Mouse (Mus musculus) hindbrain, postnatal 0 days (tissue): ENCODE data around the gene Ino80e. TPM values are rescaled to one million over a fixed set of nuclear protein-coding genes. Genes with fewer than 3 reads are reported as not detected.

Experiments used
- ATAC-seq: fragments of 200-750 bp; cut with Nextera tagmentation; 2 replicates; pipeline ENCODE4 v1.8.0; 2017; ENCODE audit warnings: mild to moderate bottlenecking, moderate TSS enrichment, moderate library complexity
- DNase-seq: peaks from one replicate; pipeline ENCODE4 v3.0.0-alpha.2; 2015; ENCODE audit warnings: low spot score
- H3K27ac ChIP-seq: fragments of 300-500 bp; sonication (generic); 2 replicates; pipeline ENCODE4 v1.5.1; 2014; ENCODE audit warnings: mild to moderate bottlenecking
- H3K27me3 ChIP-seq: fragments of 300-500 bp; sonication (generic); 2 replicates; pipeline ENCODE4 v1.6.1; 2014; ENCODE audit warnings: low read length, mixed read lengths; ENCODE audit not compliant: insufficient read depth
- H3K36me3 ChIP-seq: fragments of 300-500 bp; sonication (generic); 2 replicates; pipeline ENCODE4 v1.6.1; 2014; ENCODE audit warnings: low read length, mixed read lengths; ENCODE audit not compliant: insufficient read depth
- H3K4me1 ChIP-seq: fragments of 300-500 bp; sonication (generic); 2 replicates; pipeline ENCODE4 v1.6.1; 2014; ENCODE audit warnings: antibody characterized with exemption, low read length, mixed read lengths; ENCODE audit not compliant: insufficient read depth
- H3K4me2 ChIP-seq: fragments of 300-500 bp; sonication (generic); 2 replicates; pipeline ENCODE4 v1.6.1; 2014; ENCODE audit warnings: low read depth, mild to moderate bottlenecking, low read length, moderate library complexity, mixed read lengths
- H3K4me3 ChIP-seq: fragments of 300-500 bp; sonication (generic); 2 replicates; pipeline ENCODE4 v1.5.1; 2014; ENCODE audit warnings: low read length
- H3K9ac ChIP-seq: fragments of 300-500 bp; sonication (generic); replicated peaks from 2 replicates; pipeline ENCODE4 v1.6.1; 2014; ENCODE audit warnings: mild to moderate bottlenecking, low read length, moderate library complexity, mixed read lengths
- H3K9me3 ChIP-seq: fragments of 300-500 bp; sonication (generic); 2 replicates; pipeline ENCODE4 v1.6.1; 2016; ENCODE audit warnings: low read length, mixed read lengths
- CTCF ChIP-seq: IDR thresholded peaks from 2 replicates; pipeline ENCODE4 v1.5.1; 2016; ENCODE audit warnings: antibody characterized with exemption, control low read depth, low read depth
- WGBS: fragments of 180-500 bp; shearing (Covaris S2); extraction: QIAGEN DNeasy Blood & Tissue Kit; methylation state at CpG from one replicate; pipeline ENCODE4 v1.1.7; 2014; 5-methylcytosine and 5-hydroxymethylcytosine counted together
- polyA plus RNA-seq: library from polyadenylated mRNA; unstranded; fragments of >200 nt; fragmentation: Nextera tagmentation; extraction: Ambion mirVana; gene quantifications from 2 replicates; pipeline ENCODE4 v1.2.1, GENCODE M21; 2015
- total RNA-seq: library from RNA; depleted of rRNA; stranded (reverse); fragments of >200 nt; gene quantifications from 2 replicates; pipeline ENCODE4 v1.2.3, GENCODE M21; 2014

Gene Ino80e
- total and polyA plus RNA-seq, 2 experiments from 2014 or later, result 66.9 to 85.5 TPM

DNA sequence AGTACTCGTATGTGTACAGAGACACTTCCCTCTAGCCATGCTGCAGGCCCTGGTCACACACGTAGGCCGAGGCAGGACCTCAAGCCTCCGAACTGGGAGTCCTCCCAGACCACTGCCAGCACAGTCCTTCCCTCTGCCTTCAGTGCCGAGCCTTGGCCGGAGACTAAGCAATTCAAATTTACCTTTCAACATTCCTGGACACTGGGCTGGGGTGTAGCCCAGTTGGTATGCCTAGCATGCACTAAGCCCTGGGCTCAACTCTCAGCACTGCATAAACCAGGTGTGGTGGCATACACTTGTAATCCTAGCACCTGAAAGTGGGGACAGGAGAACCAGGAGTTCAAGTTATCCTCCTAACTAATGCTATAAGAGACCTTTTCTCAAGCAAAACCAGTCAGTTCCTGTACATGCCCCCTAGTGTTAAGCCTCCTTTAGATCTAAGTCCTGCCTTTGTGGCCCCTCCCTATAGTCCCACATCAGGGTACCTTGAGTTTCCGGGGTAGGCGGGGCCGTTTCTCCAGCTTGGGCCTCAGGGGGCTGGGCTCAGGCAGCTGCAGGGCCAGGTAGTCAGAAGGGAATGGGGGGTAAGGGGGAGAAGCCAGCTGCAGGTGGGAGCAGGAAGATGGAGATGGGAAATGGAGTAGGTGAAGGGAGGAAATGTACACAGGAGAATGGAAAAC, 5.3 kb downstream of the Ino80e start:
- Histone ChIP-seq H3K4me1 (no peaks in the 10 kb centered on the region; the same call in 1 of the 2 replicates), H3K27me3 (no peaks in the 10 kb centered on the region), H3K27ac (no peak overlapping the region), H3K4me2 (no peak overlapping the region), H3K36me3 (peaks cover 37% of the 10 kb centered on the region), H3K9ac (no peak overlapping the region), H3K4me3 (no peak overlapping the region), H3K9me3 (no peaks in the 10 kb centered on the region)
- WGBS, result 77% methylated on average over 9 of the region's 9 CpGs
- no peak for TF ChIP-seq CTCF
- ATAC-seq, result no peak
- DNase-seq, result no peak

- Histone ChIP-seq H3K36me3 (peaks cover 38% of the 10 kb centered on the region), H3K4me2 (no peak overlapping the region), H3K4me1 (no peaks in the 10 kb centered on the region), H3K27ac (peak overlapping the region; percentile 41; the same call in 1 of the 2 replicates), H3K4me3 (no peak overlapping the region), H3K27me3 (no peaks in the 10 kb centered on the region), H3K9me3 (no peaks in the 10 kb centered on the region), H3K9ac (no peak overlapping the region)
- ATAC-seq, result no peak
- WGBS, result 77% methylated on average over 3 of the region's 3 CpGs
- DNase-seq, result no peak
- no peak for TF ChIP-seq CTCF
Observed at GRCm38 (mm10) chr7:126855641-126856040, 6.5 kb downstream of the Ino80e start.

DNA sequence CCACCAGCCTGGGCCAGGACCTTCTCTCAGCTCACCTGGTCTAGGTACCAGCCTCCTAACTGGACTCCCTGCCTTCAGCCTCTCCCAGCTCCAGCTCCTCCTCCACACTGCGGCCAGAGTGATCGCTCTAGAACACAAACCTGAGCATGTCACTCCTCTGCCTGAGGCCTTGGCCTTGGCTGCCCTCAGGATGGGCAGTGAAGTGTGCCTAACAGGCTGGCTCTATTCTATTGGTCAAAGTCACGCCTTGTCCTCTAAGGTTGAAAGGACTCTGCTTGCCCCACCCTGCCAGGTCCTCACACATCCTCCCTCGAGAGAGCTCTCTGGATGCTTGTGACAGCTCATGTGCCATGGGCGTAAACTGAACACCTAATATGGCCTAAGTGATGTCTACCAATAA, 8.7 kb downstream of the Ino80e start:
- ATAC-seq, result no peak
- Histone ChIP-seq H3K4me3 (no peak overlapping the region), H3K27ac (no peak overlapping the region), H3K9me3 (no peaks in the 10 kb centered on the region), H3K36me3 (peaks cover 38% of the 10 kb centered on the region), H3K9ac (no peak overlapping the region), H3K4me2 (no peak overlapping the region), H3K27me3 (no peaks in the 10 kb centered on the region), H3K4me1 (peaks cover 8% of the 10 kb centered on the region; the same call in 1 of the 2 replicates)
- no peak for TF ChIP-seq CTCF
- WGBS, result 81% methylated on average over 5 of the region's 5 CpGs
- no peak for DNase-seq

DNA sequence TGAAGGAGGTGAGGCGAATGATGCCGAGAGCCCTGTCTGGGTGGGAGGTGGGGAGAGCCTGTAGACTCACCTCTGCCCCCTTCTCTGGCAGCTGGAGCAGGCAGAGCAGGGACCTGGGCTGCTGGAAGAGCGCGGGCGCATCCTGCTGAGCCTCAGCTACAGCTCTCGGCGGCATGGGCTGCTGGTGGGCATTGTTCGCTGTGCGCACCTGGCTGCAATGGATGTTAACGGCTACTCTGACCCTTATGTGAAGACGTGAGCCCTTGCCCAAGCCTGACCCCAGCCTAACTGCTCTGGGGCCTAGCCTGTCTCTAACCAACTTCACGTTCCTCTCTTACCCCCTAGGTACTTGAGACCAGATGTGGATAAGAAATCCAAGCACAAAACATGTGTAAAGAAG, 11.0 kb downstream of the Ino80e start:
- no peaks in the 10 kb centered on the region for H3K9me3 ChIP-seq
- H3K4me2 ChIP-seq, result no peak overlapping the region
- peaks cover 24% of the 10 kb centered on the region for H3K36me3 ChIP-seq
- H3K27ac ChIP-seq, result no peak overlapping the region
- TF ChIP-seq CTCF, result no peak
- ATAC-seq, result no peak
- H3K9ac ChIP-seq, result no peak overlapping the region
- no peak for DNase-seq
- no peak overlapping the region for H3K4me3 ChIP-seq
- WGBS, result 41% methylated on average over 12 of the region's 12 CpGs
- no peaks in the 10 kb centered on the region for H3K27me3 ChIP-seq
- H3K4me1 ChIP-seq, result peaks cover 13% of the 10 kb centered on the region; the same call in 1 of the 2 replicates

DNA sequence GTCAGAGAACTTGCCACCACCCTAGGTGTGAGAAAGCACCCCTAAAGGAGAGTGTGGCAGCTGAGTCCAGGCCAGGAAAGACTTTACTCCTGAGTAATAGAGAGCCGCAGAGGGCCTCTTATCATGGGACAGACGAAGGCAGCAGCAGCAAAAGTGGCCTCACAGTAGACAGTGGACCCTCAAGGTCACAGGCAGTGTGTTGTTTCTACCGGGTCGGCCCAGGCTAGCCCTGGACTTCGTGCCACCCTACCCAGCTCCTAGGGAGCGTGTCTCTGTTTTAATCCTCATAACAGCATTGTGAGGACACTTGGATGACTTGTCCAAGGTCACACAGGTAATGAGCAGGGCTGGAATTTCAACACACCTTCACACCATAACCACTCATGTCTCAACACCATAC, 12.0 kb downstream of the Ino80e start:
- H3K27ac ChIP-seq, result no peak overlapping the region
- H3K4me3 ChIP-seq, result no peak overlapping the region
- 89% methylated on average over 6 of the region's 6 CpGs for WGBS
- DNase-seq (no peak), ATAC-seq (no peak)
- TF ChIP-seq CTCF, result no peak
- H3K9ac ChIP-seq, result no peak overlapping the region
- peaks cover 13% of the 10 kb centered on the region; the same call in 1 of the 2 replicates for H3K4me1 ChIP-seq
- H3K9me3 ChIP-seq, result no peaks in the 10 kb centered on the region
- peaks cover 24% of the 10 kb centered on the region for H3K36me3 ChIP-seq
- H3K4me2 ChIP-seq, result no peak overlapping the region
- no peaks in the 10 kb centered on the region for H3K27me3 ChIP-seq

- peak overlapping the region; percentile 50 for H3K4me3 ChIP-seq
- ATAC-seq (peak; percentile 19; the same call in 1 of the 2 replicates), DNase-seq (no peak)
- H3K9ac ChIP-seq, result peak overlapping the region; percentile 61
- peak overlapping the region; percentile 12 for H3K27ac ChIP-seq
- no peaks in the 10 kb centered on the region for H3K9me3 ChIP-seq
- TF ChIP-seq CTCF, result no peak
- WGBS, result 12% methylated on average over 10 of the region's 10 CpGs
- peaks cover 19% of the 10 kb centered on the region for H3K36me3 ChIP-seq
- H3K27me3 ChIP-seq, result no peaks in the 10 kb centered on the region
- H3K4me1 ChIP-seq, result peaks cover 13% of the 10 kb centered on the region; the same call in 1 of the 2 replicates
- peak overlapping the region; percentile 81 for H3K4me2 ChIP-seq
Observed at GRCm38 (mm10) chr7:126848794-126849193, 13.4 kb downstream of the Ino80e start.
